Mouse (Mus musculus): ENCODE data around the gene Ube2c.

Ube2c gene

DNA sequence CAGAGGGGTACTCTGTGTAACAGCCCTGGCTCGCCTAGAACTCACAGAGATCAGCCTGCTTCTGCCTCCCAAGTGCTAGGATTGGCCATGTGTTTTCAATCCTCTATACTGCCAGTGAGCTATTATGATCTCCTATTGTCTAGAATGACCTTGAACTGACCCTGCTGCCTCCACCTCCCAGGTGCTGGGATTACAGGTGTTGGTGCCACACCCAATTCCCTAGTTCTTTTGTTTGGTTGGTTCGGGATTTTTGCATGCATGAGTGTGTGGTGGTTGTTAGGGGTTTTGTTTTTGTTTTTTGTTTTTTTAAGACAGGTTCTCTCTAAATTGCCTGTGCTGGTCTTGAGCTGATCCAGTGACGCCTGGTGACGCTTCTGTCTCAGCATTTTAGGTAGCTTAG is 54.3 kb downstream of the Ube2c start:
- DNase-seq: no peak

DNA sequence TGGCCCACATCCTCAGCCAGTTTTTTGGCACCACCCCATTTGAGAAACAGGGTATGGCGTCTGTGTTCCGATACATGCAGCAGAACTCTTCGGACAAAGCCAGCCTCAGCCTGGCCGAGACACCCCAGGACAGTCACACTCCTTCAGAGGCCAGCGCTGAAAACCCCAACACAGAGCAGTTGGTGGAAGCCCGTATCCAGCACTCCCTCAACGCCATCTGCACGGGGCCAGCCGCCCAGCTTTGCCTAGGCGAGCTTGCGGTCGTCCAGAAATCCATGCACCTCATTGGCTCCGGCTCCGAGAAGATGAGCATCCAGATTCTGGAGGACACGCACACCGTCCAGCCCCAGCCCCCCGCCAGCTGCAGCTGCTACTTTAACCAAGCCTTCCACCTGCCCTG is 55.8 kb downstream of the Ube2c start:
- DNase-seq: no peak

- DNase-seq: no peak
These were observed 57.6 kb downstream of the Ube2c start for GRCm38 (mm10) chr2:164827146-164827850.
